Mouse (Mus musculus) spleen, postnatal 4 days (tissue): ENCODE results near the gene Cgn.
"Not testable (repeated sequence)": the region's sequence is repeated elsewhere in the genome, so short reads cannot be mapped to it uniquely, and the experiment has no call there.

Source experiments
- DNase-seq, 2 experiments: peaks; one replicate each; pipeline ENCODE4 v3.0.0; 2022; ENCODE audit warnings: low spot score in 2 of 2

Cgn gene

GRCm38 (mm10) chr3:94789516-94789915 lies 3.2 kb upstream of the Cgn start:
- DNase-seq, result no peak

GRCm38 (mm10) chr3:94789071-94789470 lies 2.8 kb upstream of the Cgn start:
- DNase-seq, result no peak

DNA sequence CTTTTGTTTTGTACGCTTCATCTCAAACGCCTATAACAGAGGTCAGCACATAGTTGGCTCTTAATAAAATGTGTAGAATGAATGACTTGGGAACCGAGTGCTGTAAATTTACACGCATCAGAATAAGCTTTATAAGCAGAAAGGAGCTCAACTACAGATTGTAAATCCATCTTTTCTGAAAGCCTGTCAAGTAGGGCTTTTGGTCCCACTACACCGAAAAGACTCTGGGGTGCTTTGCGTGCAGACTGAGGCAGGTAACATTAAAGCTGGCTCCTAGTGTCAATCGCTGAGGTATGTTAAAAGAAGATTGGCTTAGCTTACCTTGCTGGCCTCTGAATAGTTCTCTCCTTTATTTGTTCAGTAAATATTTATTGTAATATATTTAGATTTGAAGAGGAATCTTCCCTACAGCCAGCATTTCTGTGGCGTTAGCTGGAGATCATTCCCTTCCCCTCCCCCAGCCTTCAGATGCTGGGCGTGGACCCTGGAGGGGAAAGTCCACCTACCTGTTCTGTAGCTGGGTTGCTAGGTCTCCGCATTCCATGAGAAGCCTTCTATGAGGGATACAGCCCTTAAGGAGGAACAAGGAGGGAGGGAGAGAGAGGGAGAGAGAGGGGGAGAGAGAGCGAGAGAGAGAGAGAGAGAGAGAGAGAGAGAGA lies 959 bp upstream of the Cgn start:
- DNase-seq, result no peak

DNA sequence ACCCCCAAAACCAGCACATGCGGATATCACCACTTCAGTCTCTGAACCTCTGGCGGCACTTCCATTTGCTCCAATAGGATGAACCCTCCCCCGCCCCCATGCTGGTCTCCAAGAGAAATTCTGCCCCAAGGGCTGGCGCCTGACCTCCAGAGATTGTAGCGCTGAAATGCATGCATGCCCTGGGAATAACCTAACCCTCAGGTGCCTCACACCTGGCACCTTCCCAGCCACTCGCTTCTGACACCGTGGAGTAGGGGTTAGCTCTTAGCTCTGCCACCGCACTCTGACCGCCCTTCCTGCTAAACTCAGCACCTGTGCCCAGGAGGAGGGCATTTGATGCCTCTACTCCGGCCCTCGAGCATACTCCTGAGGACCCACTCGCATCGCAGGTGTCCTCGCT lies 334 bp downstream of the Cgn start:
- no peak for DNase-seq

DNA sequence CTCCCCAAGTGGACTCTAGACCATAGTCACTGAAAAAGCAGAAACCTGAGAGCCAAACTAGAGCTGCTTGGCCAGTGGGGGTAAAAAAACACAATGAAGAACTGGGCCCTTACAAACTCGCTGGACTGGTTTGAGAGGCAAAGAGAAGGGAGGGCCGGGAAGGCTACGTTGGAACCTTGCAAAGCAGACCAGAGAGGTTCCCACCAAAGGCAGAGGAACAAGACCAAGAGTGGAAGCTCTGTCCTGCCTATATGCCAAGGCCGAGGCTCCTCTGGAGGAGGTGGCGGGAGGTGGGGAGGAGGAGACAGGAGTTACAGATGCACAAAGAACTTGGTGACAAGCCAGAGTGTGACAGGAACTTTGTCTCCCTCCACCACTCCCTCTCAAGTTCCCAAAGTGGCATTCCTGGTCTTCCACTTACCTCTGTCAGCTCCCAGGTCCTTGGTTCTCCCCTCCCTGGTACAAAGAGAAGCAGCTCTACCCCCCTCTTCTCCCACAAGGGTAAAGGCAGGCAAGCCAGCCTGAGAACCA lies 2.1 kb downstream of the Cgn start:
- DNase-seq, result no peak

DNA sequence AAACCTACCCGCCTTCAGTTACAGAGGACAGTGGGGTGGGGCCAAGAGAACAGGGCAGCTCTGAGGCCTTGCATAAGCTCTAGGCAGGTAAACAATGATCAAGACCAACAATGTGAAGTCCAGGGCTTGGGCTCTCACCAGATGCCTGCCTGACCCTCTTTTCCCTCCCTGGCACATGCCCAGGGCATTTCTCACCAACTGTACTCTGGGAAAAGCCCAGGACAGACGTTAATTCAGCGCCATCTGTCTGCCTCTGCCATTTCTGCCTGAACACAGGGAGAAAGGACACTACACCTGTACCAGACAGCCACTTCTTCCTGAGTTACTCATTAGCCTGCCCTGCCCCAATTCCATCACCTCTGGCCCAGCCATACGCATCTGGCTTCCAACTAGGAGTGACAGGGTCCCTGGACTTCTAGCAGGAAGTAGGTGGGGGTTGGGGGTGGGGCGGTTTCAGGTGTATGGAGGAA lies 2.8 kb downstream of the Cgn start:
- DNase-seq, result no peak

DNA sequence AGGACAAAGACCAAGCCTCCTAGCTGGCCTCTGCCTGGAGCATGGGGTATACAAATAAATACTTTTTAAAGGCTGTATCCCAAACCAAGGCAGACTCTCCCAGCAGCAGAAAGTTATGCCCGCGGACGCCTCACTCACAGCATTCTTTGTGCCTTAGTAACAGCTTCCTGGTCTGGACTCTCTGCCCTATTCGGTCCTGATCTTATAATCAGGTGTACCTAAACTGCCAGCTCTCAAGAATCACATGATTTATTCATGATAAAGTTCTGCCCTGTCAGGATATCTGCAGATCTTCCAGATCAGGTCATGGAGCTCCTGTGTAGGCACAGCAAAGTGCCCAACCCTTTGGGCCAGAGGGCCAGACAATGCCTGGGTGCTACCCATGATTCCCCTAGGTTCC lies 3.4 kb downstream of the Cgn start:
- DNase-seq, result no peak

- no peak for DNase-seq
Measured at GRCm38 (mm10) chr3:94781356-94781755, 4.9 kb downstream of the Cgn start.

- no peak for DNase-seq
Measured at GRCm38 (mm10) chr3:94775886-94776285, 10.4 kb downstream of the Cgn start.

DNA sequence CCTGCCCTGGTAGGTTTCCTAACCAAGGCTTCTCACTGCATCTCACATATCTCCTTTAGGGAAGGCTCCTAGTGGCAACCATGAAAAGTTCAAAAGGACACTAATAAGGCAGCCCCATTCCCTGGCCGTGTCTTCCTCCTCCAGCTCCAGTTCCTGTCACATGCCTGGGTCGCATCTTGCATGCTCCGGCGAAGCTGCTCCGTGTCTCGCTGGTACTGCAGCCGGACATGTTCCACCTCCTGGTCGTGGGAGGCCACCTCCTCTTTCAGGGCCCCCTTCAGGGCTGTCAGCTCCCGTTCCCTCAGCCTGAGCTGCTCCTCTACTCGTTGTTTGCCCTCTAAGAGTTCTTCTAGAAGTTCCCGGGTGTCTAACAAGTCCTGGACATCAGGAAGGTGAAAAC lies 12.3 kb downstream of the Cgn start:
- DNase-seq, result peak; percentile 45 to 66

DNA sequence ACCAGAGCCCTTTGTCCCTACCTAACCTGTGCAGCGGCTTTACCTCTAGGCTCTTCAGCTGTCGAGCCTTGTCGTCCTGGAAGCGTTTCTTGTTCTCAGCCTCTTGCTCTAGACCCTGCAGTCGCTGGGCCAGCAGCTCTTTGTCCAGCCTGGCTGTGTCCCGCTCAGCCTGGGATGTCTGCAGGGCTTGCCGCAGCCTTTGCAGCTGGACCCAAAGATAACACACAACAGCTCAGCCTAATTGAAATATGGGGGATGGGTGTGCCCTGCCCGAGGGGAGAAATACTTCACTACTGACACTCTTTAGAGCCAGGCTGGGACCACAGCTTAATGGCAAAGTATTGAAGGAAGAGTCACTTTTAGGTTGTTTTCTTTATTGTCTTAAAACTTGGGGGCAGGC lies 20.8 kb downstream of the Cgn start:
- not testable (repeated sequence) for DNase-seq

DNA sequence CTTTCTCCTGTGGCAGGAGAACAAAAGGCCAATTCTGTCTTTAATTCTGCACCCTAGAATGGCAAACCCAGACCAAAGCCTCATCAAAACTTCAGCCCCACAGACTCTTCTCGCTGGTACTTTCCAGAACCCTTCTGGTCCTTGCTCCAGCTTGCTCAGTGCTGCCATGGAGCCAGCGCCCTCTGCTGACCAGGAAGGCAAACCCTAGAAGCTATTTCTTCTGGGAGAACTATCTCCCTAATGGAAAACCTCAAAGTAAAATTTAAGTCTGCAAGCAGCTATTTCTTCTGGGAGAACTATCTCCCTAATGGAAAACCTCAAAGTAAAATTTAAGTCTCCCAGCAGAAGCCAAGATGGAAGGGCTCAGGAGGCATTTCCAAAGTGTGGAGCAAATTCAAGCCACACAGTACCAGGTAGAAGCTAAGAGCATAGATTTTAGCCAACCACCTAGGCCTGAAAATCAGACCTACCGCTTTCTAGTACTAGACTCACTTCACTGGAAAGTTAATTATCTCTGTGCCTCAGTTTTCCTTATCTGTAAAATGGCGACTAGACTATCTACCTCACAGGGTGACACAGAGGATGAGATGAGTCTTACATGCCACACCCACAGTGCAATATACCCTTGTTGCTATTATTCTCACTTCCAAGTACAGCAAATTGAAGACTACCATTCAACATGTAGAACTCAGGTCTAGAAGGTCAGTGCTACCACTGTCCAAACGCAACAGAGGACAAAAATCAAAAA lies 21.6 kb downstream of the Cgn start:
- not testable (repeated sequence) for DNase-seq

DNA sequence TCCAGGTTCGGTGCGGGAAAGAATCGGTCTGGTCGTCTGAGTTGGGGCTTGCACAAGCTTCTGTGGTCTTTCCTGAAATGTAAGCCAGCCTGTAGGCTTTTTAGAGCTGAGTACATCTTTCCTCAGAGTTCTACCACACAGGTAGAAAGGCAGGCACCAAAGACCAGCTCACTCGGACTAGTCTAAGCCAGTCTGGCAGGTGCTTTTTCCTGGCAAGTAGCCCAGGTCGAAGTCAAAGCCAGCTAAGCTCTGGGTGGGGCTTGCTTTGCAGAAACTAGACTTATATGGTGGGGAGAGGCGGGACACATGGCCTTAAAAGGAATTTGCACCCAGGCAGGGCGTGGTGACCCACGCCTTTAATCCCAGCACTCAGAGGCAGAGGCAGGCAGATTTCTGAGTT lies 27.9 kb downstream of the Cgn start:
- DNase-seq, result not testable (repeated sequence)

DNA sequence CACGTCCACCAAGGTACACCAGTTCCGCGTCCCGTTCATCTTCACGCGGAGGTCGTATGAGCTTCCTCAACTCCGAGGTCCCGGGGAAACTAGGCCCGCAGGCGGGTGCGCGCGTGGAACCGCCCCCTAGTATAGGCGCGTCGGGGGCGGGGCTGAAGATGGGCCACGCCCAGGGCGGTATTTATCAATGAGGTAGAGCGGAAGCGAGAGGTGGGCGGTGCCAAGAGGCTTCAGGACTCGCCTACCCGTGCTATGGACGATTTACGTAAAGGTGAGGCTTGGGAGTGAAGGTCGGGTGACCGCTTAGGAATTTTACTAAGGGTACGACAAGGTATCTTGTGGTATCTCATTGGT lies 28.3 kb downstream of the Cgn start:
- DNase-seq, result peak; percentile 56 to 68

- not testable (repeated sequence) for DNase-seq
Measured at GRCm38 (mm10) chr3:94757251-94758055, 28.8 kb downstream of the Cgn start.

DNA sequence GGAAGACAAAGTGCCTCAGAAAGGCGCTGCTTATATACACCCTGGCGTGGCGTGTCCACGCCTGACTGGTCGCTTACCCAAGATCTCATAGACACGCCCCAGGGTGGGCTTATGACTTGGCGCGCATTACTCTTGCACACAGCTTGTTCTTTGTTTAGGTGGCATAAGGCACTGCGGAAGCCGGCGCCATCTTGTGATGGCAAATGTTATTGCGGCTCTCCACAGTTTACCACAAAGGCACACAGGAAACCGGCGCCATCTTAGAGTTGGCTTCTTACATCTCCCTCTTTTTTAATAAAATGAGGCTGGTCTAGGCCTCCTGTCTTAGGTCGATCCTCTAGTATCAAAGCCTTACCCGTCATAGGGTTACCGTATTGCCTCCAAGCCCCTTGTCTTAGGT lies 40.6 kb downstream of the Cgn start:
- no peak for DNase-seq

DNA sequence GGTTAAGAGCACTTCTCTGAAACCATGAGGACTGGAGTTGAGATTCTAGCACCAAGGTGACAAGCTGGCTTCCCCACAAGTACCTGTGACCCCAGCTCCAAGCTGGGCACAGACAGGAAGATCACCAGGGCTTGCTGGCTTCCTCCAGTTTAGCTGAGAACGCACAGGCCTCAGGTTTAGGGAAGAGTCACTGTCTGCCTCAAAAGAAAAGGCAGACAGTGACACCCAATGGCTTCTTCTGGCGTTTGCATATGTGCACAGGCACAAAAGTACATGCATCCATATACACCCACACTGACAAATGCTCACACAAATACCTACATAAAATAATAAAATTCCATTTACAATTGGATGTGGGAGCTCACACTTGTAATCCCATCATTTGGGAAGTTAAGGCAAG lies 62.7 kb downstream of the Cgn start:
- not testable (repeated sequence) for DNase-seq

DNA sequence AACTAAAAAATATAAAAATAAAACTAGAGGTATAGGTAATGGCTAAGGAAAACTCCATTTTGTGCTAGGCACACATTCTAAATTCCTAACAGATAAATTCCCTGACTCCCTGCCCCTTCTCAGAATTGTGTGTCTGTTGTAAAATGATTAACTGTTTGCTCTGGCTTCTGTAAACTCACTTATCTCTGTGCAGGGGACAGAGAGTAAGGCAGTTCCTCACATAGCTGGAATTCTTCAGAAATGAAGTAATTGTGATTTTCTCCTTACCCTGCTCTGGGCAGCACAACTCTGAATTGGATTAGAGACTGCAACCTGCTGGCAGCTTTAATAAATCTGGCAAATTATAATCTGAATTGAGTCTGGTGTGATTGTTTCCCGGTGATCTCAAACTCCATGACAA lies 68.0 kb downstream of the Cgn start:
- not testable (repeated sequence) for DNase-seq

DNA sequence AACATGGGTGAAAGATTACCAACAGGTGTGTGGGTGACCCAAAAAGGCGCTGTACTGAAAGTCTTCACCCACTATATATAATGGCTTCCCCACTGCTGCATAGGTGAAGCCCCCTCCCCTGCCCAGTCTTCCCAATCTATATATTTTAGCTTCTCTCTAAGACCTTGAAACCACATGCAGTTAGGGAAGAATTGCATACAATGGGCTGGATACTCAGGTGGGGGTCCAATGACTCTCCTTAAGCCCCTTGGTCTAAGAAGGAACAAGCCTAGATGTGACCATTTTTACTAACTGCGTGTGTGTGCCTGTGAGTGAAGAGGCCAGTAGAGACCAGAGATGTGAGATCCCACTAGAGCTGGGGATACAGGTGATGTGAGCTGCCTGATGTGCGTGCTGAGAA lies 72.9 kb downstream of the Cgn start:
- DNase-seq, result peak in 1 of 2 experiments; percentile 51

GRCm38 (mm10) chr3:94710591-94710990 lies 75.7 kb downstream of the Cgn start:
- DNase-seq, result peak in 1 of 2 experiments; percentile 2
